24 mouse cellular contexts compared by ENCODE assay signal in the genomic region with DNA sequence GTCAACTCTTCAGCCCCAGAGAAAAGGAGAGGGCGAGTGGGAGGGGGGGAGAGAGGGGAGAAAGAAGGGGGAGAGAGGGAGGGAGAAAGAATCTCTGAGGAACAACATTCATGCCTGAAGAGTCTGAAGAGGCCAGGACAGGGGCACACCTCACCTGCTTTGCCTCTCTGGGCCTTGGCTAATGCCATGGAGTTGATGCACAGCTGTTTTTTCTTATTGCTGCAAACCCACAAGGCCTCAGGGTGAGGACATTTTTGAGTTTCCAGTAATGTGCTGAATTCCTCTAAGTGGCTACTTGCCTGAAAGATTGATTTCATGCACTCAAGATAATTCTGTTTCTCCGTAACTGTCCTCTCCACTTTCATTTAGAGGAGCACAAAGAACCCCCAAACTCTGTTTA. TPM values are rescaled to one million over a fixed set of nuclear protein-coding genes. Genes with fewer than 3 reads are reported as not detected.
DNase-seq lines count a peak whose midpoint lies in the region; ATAC-seq and TF ChIP-seq lines count a peak whose summit lies in the region.
"Had no signal": no experiment of that assay in that cellular context is flagged by ENCODE, and none has a peak within 500 bp of the region (broad histone marks: within the 10 kb centered on the region; RNA-seq: fewer than 3 reads in every experiment).

No protein-coding gene starts in this region.

- H3K9ac ChIP-seq in intestine, embryonic 16.5 days (ENCODE audit: low read depth, low read length): no peak overlapping the region
- no peak overlapping the region for H3K9ac ChIP-seq in intestine, embryonic 15.5 days
- no peak overlapping the region for H3K9ac ChIP-seq in lung, postnatal 0 days (replicated peaks; ENCODE audit: low read depth)
- no peak overlapping the region for H3K9ac ChIP-seq in embryonic facial prominence, embryonic 13.5 days
- H3K9ac ChIP-seq: heart, embryonic 15.5 days; limb, embryonic 12.5 days; liver, embryonic 15.5 days; lung, embryonic 14.5 days; midbrain, embryonic 13.5 days; neural tube, embryonic 13.5 days; stomach, embryonic 15.5 days had no signal

- WGBS in intestine, embryonic 16.5 days: 57% methylated on average over 2 of the region's 2 CpGs
- 58% methylated on average over 2 of the region's 2 CpGs for WGBS in intestine, embryonic 15.5 days
- 47% methylated on average over 2 of the region's 2 CpGs for WGBS in lung, postnatal 0 days
- 24% methylated on average over 2 of the region's 2 CpGs for WGBS in embryonic facial prominence, embryonic 13.5 days

- no peaks in the 10 kb centered on the region for H3K27me3 ChIP-seq in intestine, embryonic 16.5 days (replicated peaks; ENCODE audit: control insufficient read depth, insufficient read depth, low read length)
- no peaks in the 10 kb centered on the region for H3K27me3 ChIP-seq in intestine, embryonic 15.5 days (replicated peaks)
- H3K27me3 ChIP-seq in lung, postnatal 0 days (replicated peaks; ENCODE audit: insufficient read depth, low read length): no peaks in the 10 kb centered on the region
- H3K27me3 ChIP-seq in embryonic facial prominence, embryonic 13.5 days: no peaks in the 10 kb centered on the region
- H3K27me3 ChIP-seq: heart, embryonic 15.5 days; limb, embryonic 12.5 days; midbrain, embryonic 13.5 days; neural tube, embryonic 13.5 days; stomach, embryonic 15.5 days had no signal

- no peak overlapping the region for H3K4me3 ChIP-seq in intestine, embryonic 16.5 days (ENCODE audit: low read length)
- no peak overlapping the region for H3K4me3 ChIP-seq in intestine, embryonic 15.5 days (replicated peaks)
- H3K4me3 ChIP-seq in lung, postnatal 0 days (ENCODE audit: low read depth, low read length): no peak overlapping the region
- no peak overlapping the region for H3K4me3 ChIP-seq in embryonic facial prominence, embryonic 13.5 days
- H3K4me3 ChIP-seq: heart, embryonic 10.5 days; heart, embryonic 15.5 days; layer of hippocampus, adult 2 months; left cerebral cortex, adult 2 months; limb, embryonic 12.5 days; liver, embryonic 15.5 days; midbrain, embryonic 13.5 days; neural tube, embryonic 13.5 days; stomach, embryonic 15.5 days had no signal

- no peak overlapping the region for H3K4me2 ChIP-seq in intestine, embryonic 16.5 days (ENCODE audit: low read depth, low read length)
- no peak overlapping the region for H3K4me2 ChIP-seq in intestine, embryonic 15.5 days (replicated peaks)
- no peak overlapping the region for H3K4me2 ChIP-seq in lung, postnatal 0 days (replicated peaks; ENCODE audit: low read depth, low read length)
- H3K4me2 ChIP-seq in embryonic facial prominence, embryonic 13.5 days: no peak overlapping the region
- H3K4me2 ChIP-seq: heart, embryonic 15.5 days; limb, embryonic 12.5 days; liver, embryonic 15.5 days; lung, embryonic 14.5 days; midbrain, embryonic 13.5 days; neural tube, embryonic 13.5 days; stomach, embryonic 15.5 days had no signal

- TF ChIP-seq CTCF in lung, postnatal 0 days (IDR thresholded peaks at IDR 0.05): no peak

- no peaks in the 10 kb centered on the region for H3K36me3 ChIP-seq in intestine, embryonic 16.5 days (ENCODE audit: control insufficient read depth, insufficient read depth, low read length)
- H3K36me3 ChIP-seq in intestine, embryonic 15.5 days: no peaks in the 10 kb centered on the region; the same call in 1 of the 2 replicates
- no peaks in the 10 kb centered on the region for H3K36me3 ChIP-seq in lung, postnatal 0 days (ENCODE audit: insufficient read depth, low read length)
- H3K36me3 ChIP-seq in embryonic facial prominence, embryonic 13.5 days: peaks cover 23% of the 10 kb centered on the region

- H3K4me1 ChIP-seq in intestine, embryonic 16.5 days (ENCODE audit: control insufficient read depth, insufficient read depth, low read length): peaks cover 22% of the 10 kb centered on the region
- H3K4me1 ChIP-seq in intestine, embryonic 15.5 days (replicated peaks): peaks cover 15% of the 10 kb centered on the region; the same call in 1 of the 2 replicates
- peaks cover 17% of the 10 kb centered on the region; the same call in 1 of the 2 replicates for H3K4me1 ChIP-seq in lung, postnatal 0 days (ENCODE audit: insufficient read depth, low read depth, low read length)
- peaks cover 33% of the 10 kb centered on the region for H3K4me1 ChIP-seq in embryonic facial prominence, embryonic 13.5 days

- ATAC-seq in intestine, embryonic 16.5 days: no peak
- ATAC-seq in intestine, embryonic 15.5 days: no peak
- ATAC-seq in lung, postnatal 0 days: peak; percentile 61
- ATAC-seq in embryonic facial prominence, embryonic 13.5 days (ENCODE audit: insufficient number of reproducible peaks, insufficient read depth, low FRiP score, low TSS enrichment, low read depth): no peak
- ATAC-seq: activated CD4-positive, CD25-positive, alpha-beta regulatory T cell, adult 4 months; CD4-positive, CD25-positive, alpha-beta regulatory T cell, adult 4 months; forebrain, embryonic 14.5 days; hindbrain, embryonic 16.5 days; midbrain, embryonic 13.5 days had no signal

- no peak for TF ChIP-seq EP300 in lung, postnatal 0 days (IDR thresholded peaks at IDR 0.05)

- H3K9me3 ChIP-seq in intestine, embryonic 16.5 days (ENCODE audit: control insufficient read depth, low read length): no peaks in the 10 kb centered on the region
- no peaks in the 10 kb centered on the region; the same call in 1 of the 2 replicates for H3K9me3 ChIP-seq in intestine, embryonic 15.5 days
- no peaks in the 10 kb centered on the region for H3K9me3 ChIP-seq in lung, postnatal 0 days (ENCODE audit: low read length)
- H3K9me3 ChIP-seq in embryonic facial prominence, embryonic 13.5 days: no peaks in the 10 kb centered on the region
- H3K9me3 ChIP-seq: heart, embryonic 10.5 days; heart, embryonic 15.5 days; limb, embryonic 12.5 days; liver, embryonic 15.5 days; midbrain, embryonic 13.5 days; neural tube, embryonic 13.5 days; stomach, embryonic 15.5 days had no signal

- H3K27ac ChIP-seq in intestine, embryonic 16.5 days (ENCODE audit: low read length): 0 out of 2 replicates have a peak overlapping the region, but pooled peaks have one; percentile 8
- no peak overlapping the region for H3K27ac ChIP-seq in intestine, embryonic 15.5 days
- no peak overlapping the region for H3K27ac ChIP-seq in lung, postnatal 0 days (ENCODE audit: low read length)
- H3K27ac ChIP-seq in embryonic facial prominence, embryonic 13.5 days: peak overlapping the region; percentile 55; the same call in 1 of the 2 replicates
- H3K27ac ChIP-seq: heart, embryonic 10.5 days; heart, embryonic 15.5 days; layer of hippocampus, adult 2 months; left cerebral cortex, adult 2 months; limb, embryonic 12.5 days; liver, embryonic 15.5 days; midbrain, embryonic 13.5 days; neural tube, embryonic 13.5 days; stomach, embryonic 15.5 days had no signal

- DNase-seq in lung, postnatal 0 days (ENCODE audit: low spot score): peak; percentile 42
- no peak for DNase-seq in lung, postnatal 25 days (ENCODE audit: low spot score)
- DNase-seq in adrenal gland, postnatal 4 days (ENCODE audit: low spot score in 2 of 2): no peak
- no peak for DNase-seq in adrenal gland, postnatal 36 days
- DNase-seq: cerebellum, adult 18-20 months; cerebellum, postnatal 10 days; lung, embryonic 14.5 days; lung, postnatal 36 days had no signal

RNA-seq across cellular contexts. Expression of gene Ubb, which starts 7.2 kb away (rescaled TPM):
- polyA plus RNA-seq in intestine, embryonic 16.5 days (2015; fragmentation: Nextera tagmentation; extraction: Ambion mirVana): 2,570 and 2,643 TPM in 2 replicates
- polyA plus RNA-seq in intestine, embryonic 15.5 days (2015; fragmentation: Nextera tagmentation; extraction: Ambion mirVana): 2,561 and 2,687 TPM in 2 replicates
- 2,346 and 2,640 TPM in 2 replicates for polyA plus RNA-seq in lung, postnatal 0 days (2015; fragmentation: Nextera tagmentation; extraction: Ambion mirVana)
- polyA plus RNA-seq in embryonic facial prominence, embryonic 13.5 days (2015; fragmentation: Nextera tagmentation; extraction: Ambion mirVana): 3,261 and 3,547 TPM in 2 replicates
- total RNA-seq in adrenal gland, postnatal 4 days (2021): 1,000 to 10,000 TPM; 1,464 to 1,492 TPM
- 1,000 to 10,000 TPM; 1,237 to 1,515 TPM for total RNA-seq in adrenal gland, postnatal 36 days (2021)

RNA-seq across cellular contexts. Expression of gene Trpv2, which starts 16.1 kb away (rescaled TPM):
- polyA plus RNA-seq in intestine, embryonic 16.5 days (2015; fragmentation: Nextera tagmentation; extraction: Ambion mirVana): 11.0 and 11.2 TPM in 2 replicates
- 10.0 and 10.7 TPM in 2 replicates for polyA plus RNA-seq in intestine, embryonic 15.5 days (2015; fragmentation: Nextera tagmentation; extraction: Ambion mirVana)
- 6.1 and 6.2 TPM in 2 replicates for polyA plus RNA-seq in lung, postnatal 0 days (2015; fragmentation: Nextera tagmentation; extraction: Ambion mirVana)
- 3.0 and 3.5 TPM in 2 replicates for polyA plus RNA-seq in embryonic facial prominence, embryonic 13.5 days (2015; fragmentation: Nextera tagmentation; extraction: Ambion mirVana)
- 1 to 10 TPM; 3.4 to 4.2 TPM for total RNA-seq in adrenal gland, postnatal 4 days (2021)
- total RNA-seq in adrenal gland, postnatal 36 days (2021): 1 to 10 TPM; 2.0 to 3.7 TPM

RNA-seq across cellular contexts. Expression of gene Cenpv, which starts 19.1 kb away (rescaled TPM):
- 6.8 and 17.9 TPM in 2 replicates for polyA plus RNA-seq in intestine, embryonic 16.5 days (2015; fragmentation: Nextera tagmentation; extraction: Ambion mirVana)
- polyA plus RNA-seq in intestine, embryonic 15.5 days (2015; fragmentation: Nextera tagmentation; extraction: Ambion mirVana): 35.6 and 44.9 TPM in 2 replicates
- 5.4 and 6.4 TPM in 2 replicates for polyA plus RNA-seq in lung, postnatal 0 days (2015; fragmentation: Nextera tagmentation; extraction: Ambion mirVana)
- polyA plus RNA-seq in embryonic facial prominence, embryonic 13.5 days (2015; fragmentation: Nextera tagmentation; extraction: Ambion mirVana): 35.9 and 41.1 TPM in 2 replicates
- total RNA-seq in adrenal gland, postnatal 4 days (2021): 10 to 100 TPM; 40.6 to 44.0 TPM
- total RNA-seq in adrenal gland, postnatal 36 days (2021): 10 to 100 TPM; 30.2 to 37.2 TPM

Comparison
In these comparisons a context has a peak if more than half of its experiments do, and no peak if none do; other contexts are left out.
1. H3K27ac ChIP-seq: peak in intestine, embryonic 16.5 days (single experiment) and embryonic facial prominence, embryonic 13.5 days (single experiment); none in intestine, embryonic 15.5 days (single experiment) and lung, postnatal 0 days (single experiment).